Mouse (Mus musculus) erythroblast, embryonic 14.5 days (primary cell): ENCODE measurements at regions not wholly inside any gene's neighbourhood (a gene's known extent, or its start where the extent isn't known, plus 50 kb on each side); places are given as distances from the start of the nearest gene placed in this dataset.

Experiments used
- GATA1 ChIP-seq: IDR thresholded peaks from 2 replicates; pipeline ENCODE4 v1.6.1; 2012; ENCODE audit warnings: low read length, inconsistent platforms, mixed read lengths
- TAL1 ChIP-seq: IDR thresholded peaks from 3 replicates; pipeline ENCODE4 v1.6.1; 2012; ENCODE audit warnings: low read length, inconsistent platforms, mixed read lengths

DNA sequence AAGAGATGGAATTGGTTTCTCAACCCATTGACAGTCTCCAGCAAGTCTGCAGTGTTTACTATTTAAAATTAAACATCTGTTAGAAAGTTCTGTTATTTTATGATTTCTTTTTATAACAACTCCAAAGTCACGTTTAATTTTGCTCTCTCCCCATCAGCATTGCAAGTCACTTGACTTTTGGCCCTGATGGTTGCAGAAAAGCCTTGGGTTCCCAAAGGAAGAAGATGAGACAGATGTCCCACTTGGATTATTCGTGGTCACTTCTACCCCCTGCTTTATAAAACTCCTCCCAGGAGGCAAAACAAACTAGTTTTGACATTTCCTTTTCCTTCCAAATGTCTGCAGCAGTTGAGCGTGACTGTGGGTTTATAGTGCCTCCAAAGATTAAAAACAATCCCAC, 502.9 kb upstream of the Jmjd1c start:
- TF ChIP-seq GATA1 (no peak), TAL1 (no peak)
